Mouse (Mus musculus): ENCODE data around the gene Gm6657. TPM values are rescaled to one million over a fixed set of nuclear protein-coding genes. Genes with fewer than 3 reads are reported as not detected.

Gm6657 gene
- polyA plus RNA-seq (2012; rRNA removed): not detected in 2 replicates

DNA sequence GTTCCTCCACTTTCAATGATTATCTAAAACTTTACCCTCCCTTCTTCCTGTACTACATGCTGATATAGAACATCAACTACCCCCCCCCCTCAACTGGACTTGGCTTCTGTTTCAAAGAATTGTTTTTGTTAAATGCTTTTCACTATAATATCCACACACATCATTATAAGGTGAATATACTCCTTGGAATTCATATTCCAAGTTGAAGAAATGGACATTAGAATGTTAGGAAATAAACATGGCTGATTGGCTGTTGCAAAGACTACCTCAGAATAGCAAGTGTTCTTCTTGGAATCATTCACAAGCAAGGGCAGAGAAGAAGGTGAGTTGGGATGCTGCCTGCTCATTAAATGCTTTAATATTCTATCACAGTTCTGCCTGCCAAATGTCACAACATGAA is at the start of gene Gm6657:
Gm6657 (plus strand) TSS at position 301 of the 400 bp plus-strand sequence.
- DNase-seq: no peak
- Histone ChIP-seq H3K27me3 (replicated peaks; ENCODE audit: control insufficient read depth, insufficient read depth, low read length) (no peaks in the 10 kb centered on the region), H3K27ac (ENCODE audit: insufficient read depth, low read depth, low read length) (no peak within 1 kb of the TSS), H3K4me1 (ENCODE audit: control insufficient read depth, insufficient read depth, low read length) (no peaks in the 10 kb centered on the region), H3K36me3 (ENCODE audit: control insufficient read depth, insufficient read depth, low read length) (no peaks in the 10 kb centered on the region), H3K4me3 (ENCODE audit: insufficient read depth, low read depth, low read length) (no peak within 1 kb of the TSS)
- TF ChIP-seq POLR2A (IDR thresholded peaks at IDR 0.05; ENCODE audit: low read depth, low read length) (no peak), CTCF (conservative IDR thresholded peaks at IDR 0.05; ENCODE audit: insufficient read depth, insufficient read length, low read depth, low read length) (no peak)

DNA sequence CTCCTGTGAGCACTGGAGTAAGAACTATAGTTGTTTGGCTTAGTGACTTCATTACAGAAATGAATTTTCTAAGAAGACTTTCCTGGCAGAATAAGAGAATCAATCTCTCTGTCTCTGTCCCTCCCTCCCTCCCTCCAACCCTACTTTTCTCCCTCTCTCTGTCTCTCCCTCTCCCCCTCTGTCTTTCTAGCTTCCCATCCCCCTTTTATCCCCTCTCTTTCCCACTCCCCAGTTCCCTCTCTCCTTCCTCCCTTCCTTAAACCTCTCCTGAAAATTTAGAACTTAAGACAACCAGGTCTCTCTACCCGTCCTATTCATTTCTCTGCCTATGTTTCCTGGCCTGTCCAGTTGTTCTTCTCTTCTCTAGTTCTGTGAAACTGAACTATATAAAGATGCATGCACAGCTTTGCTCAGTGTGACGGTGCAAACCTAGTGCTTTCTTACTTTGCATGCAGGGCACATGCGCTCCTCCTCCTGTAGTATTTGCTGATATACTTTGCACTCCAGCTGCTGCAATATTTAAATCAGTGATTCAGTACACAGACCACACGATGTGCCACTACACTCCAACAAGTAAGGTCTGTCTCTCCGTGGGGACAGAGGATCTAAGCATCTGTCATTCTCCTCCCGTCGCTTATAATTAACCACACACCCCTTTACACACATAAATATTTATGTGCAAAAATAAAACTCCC is 40.6 kb upstream of the Gm6657 start:
- Histone ChIP-seq H3K27me3 (replicated peaks; ENCODE audit: control insufficient read depth, insufficient read depth, low read length) (no peaks in the 10 kb centered on the region), H3K36me3 (ENCODE audit: control insufficient read depth, insufficient read depth, low read length) (no peaks in the 10 kb centered on the region), H3K27ac (ENCODE audit: insufficient read depth, low read depth, low read length) (no peak overlapping the region), H3K4me3 (ENCODE audit: insufficient read depth, low read depth, low read length) (no peak overlapping the region), H3K4me1 (ENCODE audit: control insufficient read depth, insufficient read depth, low read length) (no peaks in the 10 kb centered on the region)
- WGBS: 29% methylated on average over 7 of the region's 7 CpGs
- DNase-seq: no peak
- TF ChIP-seq CTCF (conservative IDR thresholded peaks at IDR 0.05; ENCODE audit: insufficient read depth, insufficient read length, low read depth, low read length) (no peak), POLR2A (IDR thresholded peaks at IDR 0.05; ENCODE audit: low read depth, low read length) (no peak)

DNA sequence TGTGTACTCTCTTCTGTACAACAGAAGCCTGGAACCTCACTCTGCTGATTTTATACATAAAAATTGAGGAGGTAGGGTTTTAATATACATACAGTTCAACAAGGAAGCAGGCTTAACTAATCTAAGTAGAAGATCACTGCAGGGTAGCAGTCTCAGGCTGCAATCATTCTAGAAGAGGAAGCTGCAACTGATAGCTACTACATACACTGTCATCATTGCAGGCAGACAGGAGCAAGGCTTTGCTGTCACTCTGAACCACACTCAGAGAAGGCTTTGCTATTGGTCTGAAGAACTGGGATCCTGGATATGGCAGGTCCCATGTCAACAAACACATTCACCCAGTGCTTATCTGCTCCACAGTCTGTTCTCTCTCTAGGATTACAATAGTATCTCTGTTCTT is 23.9 kb upstream of the Gm6657 start:
- no peaks in the 10 kb centered on the region for H3K4me1 ChIP-seq (ENCODE audit: control insufficient read depth, insufficient read depth, low read length)
- no peaks in the 10 kb centered on the region for H3K36me3 ChIP-seq (ENCODE audit: control insufficient read depth, insufficient read depth, low read length)
- H3K4me3 ChIP-seq (ENCODE audit: insufficient read depth, low read depth, low read length): no peak overlapping the region
- no peak overlapping the region for H3K27ac ChIP-seq (ENCODE audit: insufficient read depth, low read depth, low read length)
- TF ChIP-seq CTCF (conservative IDR thresholded peaks at IDR 0.05; ENCODE audit: insufficient read depth, insufficient read length, low read depth, low read length): no peak
- no peak for TF ChIP-seq POLR2A (IDR thresholded peaks at IDR 0.05; ENCODE audit: low read depth, low read length)
- DNase-seq: no peak
- no peaks in the 10 kb centered on the region for H3K27me3 ChIP-seq (replicated peaks; ENCODE audit: control insufficient read depth, insufficient read depth, low read length)

DNA sequence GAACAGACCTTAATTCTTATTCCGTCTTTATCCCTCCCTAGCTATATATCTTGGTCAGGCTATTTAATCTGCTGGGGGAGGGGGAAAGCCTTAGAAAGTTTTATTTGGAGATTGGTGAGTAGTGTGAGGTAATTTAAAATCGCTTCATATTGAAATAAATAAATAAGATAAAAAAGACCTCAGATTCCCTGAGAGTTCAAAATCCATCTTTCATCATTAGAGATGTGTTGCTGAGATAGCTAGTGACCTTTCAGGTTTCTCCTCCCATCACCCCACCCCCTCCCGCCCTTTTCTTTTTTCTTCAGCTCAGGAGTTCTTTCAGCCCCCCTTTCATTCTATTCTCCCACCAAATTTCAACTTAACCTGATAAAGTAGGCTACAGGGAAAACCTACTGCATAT is 20.1 kb upstream of the Gm6657 start:
- H3K36me3 ChIP-seq (ENCODE audit: control insufficient read depth, insufficient read depth, low read length): no peaks in the 10 kb centered on the region
- H3K4me3 ChIP-seq (ENCODE audit: insufficient read depth, low read depth, low read length): no peak overlapping the region
- WGBS: 71% methylated on average over 3 of the region's 3 CpGs
- H3K4me1 ChIP-seq (ENCODE audit: control insufficient read depth, insufficient read depth, low read length): no peaks in the 10 kb centered on the region
- H3K27ac ChIP-seq (ENCODE audit: insufficient read depth, low read depth, low read length): no peak overlapping the region
- H3K27me3 ChIP-seq (replicated peaks; ENCODE audit: control insufficient read depth, insufficient read depth, low read length): no peaks in the 10 kb centered on the region
- TF ChIP-seq CTCF (conservative IDR thresholded peaks at IDR 0.05; ENCODE audit: insufficient read depth, insufficient read length, low read depth, low read length) (no peak), POLR2A (IDR thresholded peaks at IDR 0.05; ENCODE audit: low read depth, low read length) (no peak)
- no peak for DNase-seq

DNA sequence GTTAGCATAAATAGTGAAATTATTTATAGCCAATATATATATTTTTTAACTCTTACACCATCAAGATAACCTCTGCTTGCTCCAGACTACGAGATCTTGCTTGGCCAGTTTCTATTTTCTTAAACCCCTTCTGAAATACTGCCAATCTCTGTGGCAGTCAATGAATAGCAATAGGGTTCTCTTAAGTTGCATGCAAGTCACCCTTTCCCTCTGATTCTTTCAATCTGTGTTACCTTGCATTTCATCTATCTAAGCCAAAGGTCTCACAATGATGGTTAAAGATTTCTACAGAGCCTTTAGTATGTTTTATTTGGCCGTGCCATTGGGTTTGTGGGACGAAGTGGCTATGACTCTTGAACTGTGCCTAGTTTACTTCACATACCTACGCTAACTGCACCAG is 19.4 kb upstream of the Gm6657 start:
- H3K4me3 ChIP-seq (ENCODE audit: insufficient read depth, low read depth, low read length): no peak overlapping the region
- WGBS: 70% methylated on average over 4 of the region's 4 CpGs
- no peaks in the 10 kb centered on the region for H3K27me3 ChIP-seq (replicated peaks; ENCODE audit: control insufficient read depth, insufficient read depth, low read length)
- H3K27ac ChIP-seq (ENCODE audit: insufficient read depth, low read depth, low read length): no peak overlapping the region
- H3K36me3 ChIP-seq (ENCODE audit: control insufficient read depth, insufficient read depth, low read length): no peaks in the 10 kb centered on the region
- DNase-seq: no peak
- TF ChIP-seq CTCF (conservative IDR thresholded peaks at IDR 0.05; ENCODE audit: insufficient read depth, insufficient read length, low read depth, low read length) (no peak), POLR2A (IDR thresholded peaks at IDR 0.05; ENCODE audit: low read depth, low read length) (no peak)
- H3K4me1 ChIP-seq (ENCODE audit: control insufficient read depth, insufficient read depth, low read length): no peaks in the 10 kb centered on the region

DNA sequence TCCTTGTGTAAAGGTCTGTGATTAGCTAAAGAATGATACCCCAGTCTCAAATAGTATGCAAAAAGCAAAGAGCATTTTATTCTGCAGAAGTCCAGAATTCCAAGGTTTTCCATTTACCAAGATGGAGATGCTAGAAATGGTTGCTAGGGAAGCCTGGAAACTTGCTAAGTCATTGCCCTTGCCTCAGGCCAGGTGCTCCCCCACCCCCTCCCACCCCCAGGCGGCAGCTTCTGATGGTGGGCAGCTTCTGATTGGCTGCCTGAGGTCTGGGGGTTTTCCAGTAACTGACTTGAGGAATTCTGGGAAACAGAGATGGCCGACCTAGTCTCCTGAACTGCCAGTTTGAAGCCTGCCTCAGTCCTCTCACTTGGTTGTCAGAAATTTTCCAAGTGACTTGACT is 12.6 kb upstream of the Gm6657 start:
- Histone ChIP-seq H3K4me1 (ENCODE audit: control insufficient read depth, insufficient read depth, low read length) (no peaks in the 10 kb centered on the region), H3K27me3 (replicated peaks; ENCODE audit: control insufficient read depth, insufficient read depth, low read length) (no peaks in the 10 kb centered on the region), H3K36me3 (ENCODE audit: control insufficient read depth, insufficient read depth, low read length) (no peaks in the 10 kb centered on the region), H3K4me3 (ENCODE audit: insufficient read depth, low read depth, low read length) (no peak overlapping the region), H3K27ac (ENCODE audit: insufficient read depth, low read depth, low read length) (no peak overlapping the region)
- no peak for DNase-seq
- no peak for TF ChIP-seq POLR2A (IDR thresholded peaks at IDR 0.05; ENCODE audit: low read depth, low read length)
- no peak for TF ChIP-seq CTCF (conservative IDR thresholded peaks at IDR 0.05; ENCODE audit: insufficient read depth, insufficient read length, low read depth, low read length)
- 73% methylated on average over 2 of the region's 2 CpGs for WGBS

DNA sequence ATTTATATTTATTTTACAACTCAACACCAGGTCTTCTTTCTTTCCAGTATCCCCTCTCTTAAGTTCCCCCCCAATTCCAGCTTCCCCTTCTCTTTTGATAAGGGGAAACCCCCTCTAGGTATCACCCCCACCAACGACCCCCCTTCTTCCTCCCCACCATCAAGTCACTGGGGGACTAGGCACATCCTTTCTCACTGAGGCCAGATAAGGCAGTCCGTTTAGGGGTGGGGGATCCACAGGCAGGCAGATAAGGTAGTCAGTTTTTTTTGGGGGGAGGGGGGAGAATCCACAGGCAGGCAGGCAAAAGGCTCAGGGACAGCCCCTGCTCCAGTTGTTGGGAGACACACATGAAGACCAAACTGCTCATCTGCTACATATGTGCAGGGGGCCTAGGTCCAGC is 1.3 kb downstream of the Gm6657 start:
- TF ChIP-seq POLR2A (IDR thresholded peaks at IDR 0.05; ENCODE audit: low read depth, low read length) (no peak), CTCF (conservative IDR thresholded peaks at IDR 0.05; ENCODE audit: insufficient read depth, insufficient read length, low read depth, low read length) (no peak)
- Histone ChIP-seq H3K36me3 (ENCODE audit: control insufficient read depth, insufficient read depth, low read length) (no peaks in the 10 kb centered on the region), H3K27ac (ENCODE audit: insufficient read depth, low read depth, low read length) (no peak overlapping the region), H3K4me3 (ENCODE audit: insufficient read depth, low read depth, low read length) (no peak overlapping the region), H3K27me3 (replicated peaks; ENCODE audit: control insufficient read depth, insufficient read depth, low read length) (no peaks in the 10 kb centered on the region), H3K4me1 (ENCODE audit: control insufficient read depth, insufficient read depth, low read length) (no peaks in the 10 kb centered on the region)
- no peak for DNase-seq
- 67% methylated on average over 2 of the region's 2 CpGs for WGBS

Data from kidney, adult 2 months (tissue).